Mouse (Mus musculus) frontal cortex, postnatal 36 days (tissue): ENCODE measurements at regions not wholly inside any gene's neighbourhood (a gene's known extent, or its start where the extent isn't known, plus 50 kb on each side); places are given as distances from the start of the nearest gene placed in this dataset.
A peak's percentile ranks its signal among the peaks of the same experiment; 100 is the strongest.
"Not testable (repeated sequence)": the region's sequence is repeated elsewhere in the genome, so short reads cannot be mapped to it uniquely, and the experiment has no call there.

Source experiments
- DNase-seq, 2 experiments: peaks; one replicate each; pipeline ENCODE4 v3.0.0; 2022; ENCODE audit warnings: low spot score in 2 of 2

DNA sequence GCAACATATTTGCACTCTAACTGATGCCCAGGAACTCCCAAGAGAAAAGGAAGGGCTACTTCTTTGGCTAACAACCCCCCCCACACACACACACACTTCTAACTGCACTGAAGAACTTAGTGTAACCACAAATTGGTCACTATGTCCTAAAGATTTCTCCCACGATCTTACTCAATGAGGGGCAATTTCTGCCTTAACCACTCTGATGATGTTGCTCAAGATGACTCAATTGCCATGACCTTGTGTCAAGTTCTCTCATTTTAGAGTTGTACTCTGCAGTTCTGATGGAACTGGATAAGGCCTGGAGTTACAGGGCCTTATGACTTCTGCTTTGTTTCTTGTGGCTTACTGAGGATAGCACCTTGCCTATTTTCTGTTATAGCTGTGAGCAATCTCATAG lies 81.7 kb downstream of the Sem1 start:
- no peak for DNase-seq

DNA sequence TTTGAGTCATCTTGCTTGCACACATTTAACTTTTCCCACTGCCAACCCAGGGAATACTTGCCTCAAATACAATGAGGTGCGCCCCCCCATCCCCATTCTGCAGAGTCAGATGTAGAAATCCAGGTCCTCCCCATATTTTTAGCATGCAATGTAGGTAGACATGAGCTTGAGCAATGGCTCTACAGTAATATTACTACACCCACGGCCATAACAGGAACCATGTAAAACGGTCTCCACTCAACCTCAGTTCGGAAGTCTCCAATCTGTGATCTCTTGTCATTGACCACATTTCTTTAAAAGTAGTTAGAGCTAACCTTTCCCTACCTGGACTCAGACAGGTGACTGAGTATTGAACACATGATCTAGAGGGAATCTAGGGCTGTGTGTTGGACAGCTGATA lies 82.1 kb downstream of the Sem1 start:
- no peak for DNase-seq

DNA sequence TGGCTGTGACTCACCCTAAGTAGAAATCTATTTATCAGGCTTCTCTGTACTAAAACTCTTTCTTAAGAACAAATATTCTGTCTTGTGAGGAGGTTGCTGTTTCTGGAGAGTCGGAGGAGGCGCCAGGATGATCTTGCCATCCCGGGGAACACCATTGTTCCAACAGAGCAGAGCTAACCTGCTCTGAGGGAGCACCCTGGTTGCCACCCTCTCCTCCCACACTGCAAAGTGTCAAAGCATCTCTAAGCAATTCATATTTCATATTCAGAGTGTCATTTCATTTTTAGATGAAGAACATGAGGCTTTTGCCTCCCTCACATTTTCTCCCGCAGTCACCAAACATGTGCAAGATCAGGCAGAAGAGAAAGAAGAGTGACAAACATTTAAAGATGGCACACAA lies 90.3 kb downstream of the Sem1 start:
- peak; percentile 49 to 64 for DNase-seq

DNA sequence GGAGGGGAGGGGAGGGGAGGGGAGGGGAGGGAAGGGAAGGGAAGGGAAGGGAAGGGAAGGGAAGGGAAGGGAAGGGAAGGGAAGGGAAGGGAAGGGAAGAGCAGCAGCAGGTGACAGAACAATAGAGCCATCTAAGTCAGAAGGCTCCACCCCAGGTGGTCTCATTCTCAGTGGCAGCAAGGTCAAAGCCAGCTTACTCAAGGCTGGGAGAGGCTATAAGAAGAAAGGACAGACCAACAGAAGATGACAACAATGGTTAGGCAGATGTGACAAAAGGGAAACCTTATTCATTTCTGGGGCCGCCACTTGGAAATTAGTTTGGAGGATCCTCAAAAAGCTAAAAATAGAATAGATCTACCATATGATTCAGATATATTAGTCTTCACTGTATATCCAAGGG lies 96.9 kb downstream of the Sem1 start:
- not testable (repeated sequence) for DNase-seq

DNA sequence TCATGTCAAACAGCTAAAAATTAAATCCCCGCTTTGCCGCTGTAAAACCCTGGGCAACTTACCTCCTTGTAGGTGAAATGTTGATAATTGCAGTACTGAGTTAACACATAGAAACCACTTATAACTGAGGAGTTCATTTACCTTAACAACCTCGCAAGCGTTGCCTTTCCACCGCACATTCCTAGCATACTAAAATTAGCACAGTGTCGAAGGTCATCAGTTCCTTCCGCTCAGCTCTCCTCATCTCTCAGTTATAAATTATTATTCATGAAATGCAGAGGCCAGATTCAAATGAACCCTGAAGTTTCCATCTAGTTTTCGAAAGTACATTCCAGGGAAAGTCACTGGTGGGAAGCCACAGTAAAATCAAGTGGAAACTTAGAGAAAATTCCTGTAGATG lies 108.1 kb downstream of the Sem1 start:
- no peak for DNase-seq

DNA sequence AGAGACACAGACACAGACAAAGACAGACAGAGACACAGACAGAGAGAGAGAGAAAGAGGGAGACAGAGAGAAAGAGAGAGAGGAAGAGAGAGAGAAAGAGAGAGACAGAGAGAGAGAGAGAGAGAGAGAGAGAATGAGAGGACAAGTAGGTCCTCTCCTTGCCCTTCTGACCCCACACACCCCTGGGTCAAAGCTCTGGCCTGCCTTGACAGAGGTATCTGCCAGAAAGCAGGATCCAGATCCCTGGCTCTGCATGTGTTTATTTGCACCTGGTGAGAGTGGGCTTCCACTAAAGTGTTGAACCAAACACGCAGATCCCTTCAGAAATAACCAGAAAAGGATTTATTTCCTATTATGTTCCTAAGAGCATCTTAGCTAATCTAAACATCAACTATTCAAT lies 110.9 kb downstream of the Sem1 start:
- no peak for DNase-seq

DNA sequence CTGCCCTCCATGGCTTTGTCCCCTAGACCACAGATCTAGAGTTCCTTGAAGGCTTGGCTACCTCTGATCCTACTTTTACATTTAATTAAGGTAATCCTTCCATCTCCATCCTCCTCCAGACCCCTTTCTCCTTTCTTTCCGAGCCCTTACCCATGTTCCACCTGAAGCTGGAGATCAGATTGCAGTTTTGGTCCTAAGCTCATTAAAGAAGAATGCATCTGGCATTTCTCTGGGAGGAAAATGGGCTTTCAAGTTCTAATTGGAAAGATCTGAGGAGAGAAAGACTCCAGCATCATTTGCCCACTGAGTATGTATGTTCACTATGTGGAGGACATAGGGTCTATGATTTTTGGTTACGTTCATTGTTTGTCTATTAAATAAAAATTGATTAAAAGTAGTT lies 112.2 kb downstream of the Sem1 start:
- no peak for DNase-seq

DNA sequence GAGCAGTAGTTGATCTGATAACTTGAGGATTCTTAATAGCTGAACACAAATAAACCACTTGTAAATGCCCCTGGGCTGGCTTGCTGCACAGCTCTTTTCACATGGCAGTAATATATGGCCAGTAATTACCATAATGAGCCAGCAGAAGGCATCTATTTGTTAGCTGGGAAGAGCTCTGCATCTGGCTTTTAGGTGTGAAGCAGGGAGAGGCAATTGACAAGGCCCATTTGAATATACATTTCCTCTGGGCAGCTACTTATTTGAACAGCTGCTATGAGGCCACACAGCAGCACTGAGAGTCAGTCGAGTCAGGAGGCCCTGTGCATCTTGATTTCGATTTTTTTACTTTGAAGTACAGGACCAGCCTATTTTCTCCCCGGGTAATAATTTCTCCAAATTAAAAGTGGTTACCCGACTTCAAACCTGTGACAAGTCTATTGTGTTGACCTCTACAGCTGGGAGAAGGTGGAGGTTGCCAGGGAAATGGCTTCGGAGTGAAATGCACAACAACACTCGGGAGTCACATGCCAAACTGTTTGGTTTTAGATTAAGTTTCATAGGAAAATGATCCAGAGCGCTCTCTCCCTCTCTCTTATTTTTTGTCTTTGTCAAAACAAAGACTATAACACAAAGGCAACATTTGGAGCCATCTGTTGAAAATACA lies 114.5 kb downstream of the Sem1 start:
- DNase-seq: no peak

DNA sequence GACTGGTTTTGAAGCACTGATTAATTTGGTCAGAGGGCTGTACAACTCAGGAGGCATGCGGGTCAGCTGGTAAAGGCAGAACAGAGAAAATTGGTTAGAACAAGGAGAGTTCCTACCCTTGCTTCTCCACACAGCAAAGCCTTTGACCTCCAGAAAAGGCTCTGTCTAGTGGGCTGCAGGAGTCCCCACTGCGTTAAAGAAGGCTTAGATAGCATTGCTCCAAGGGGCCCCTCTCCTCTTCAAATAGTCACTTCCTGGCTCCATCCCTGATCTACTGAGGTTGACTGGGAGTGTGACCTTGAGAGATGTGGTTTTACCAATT lies 118.6 kb downstream of the Sem1 start:
- no peak for DNase-seq

DNA sequence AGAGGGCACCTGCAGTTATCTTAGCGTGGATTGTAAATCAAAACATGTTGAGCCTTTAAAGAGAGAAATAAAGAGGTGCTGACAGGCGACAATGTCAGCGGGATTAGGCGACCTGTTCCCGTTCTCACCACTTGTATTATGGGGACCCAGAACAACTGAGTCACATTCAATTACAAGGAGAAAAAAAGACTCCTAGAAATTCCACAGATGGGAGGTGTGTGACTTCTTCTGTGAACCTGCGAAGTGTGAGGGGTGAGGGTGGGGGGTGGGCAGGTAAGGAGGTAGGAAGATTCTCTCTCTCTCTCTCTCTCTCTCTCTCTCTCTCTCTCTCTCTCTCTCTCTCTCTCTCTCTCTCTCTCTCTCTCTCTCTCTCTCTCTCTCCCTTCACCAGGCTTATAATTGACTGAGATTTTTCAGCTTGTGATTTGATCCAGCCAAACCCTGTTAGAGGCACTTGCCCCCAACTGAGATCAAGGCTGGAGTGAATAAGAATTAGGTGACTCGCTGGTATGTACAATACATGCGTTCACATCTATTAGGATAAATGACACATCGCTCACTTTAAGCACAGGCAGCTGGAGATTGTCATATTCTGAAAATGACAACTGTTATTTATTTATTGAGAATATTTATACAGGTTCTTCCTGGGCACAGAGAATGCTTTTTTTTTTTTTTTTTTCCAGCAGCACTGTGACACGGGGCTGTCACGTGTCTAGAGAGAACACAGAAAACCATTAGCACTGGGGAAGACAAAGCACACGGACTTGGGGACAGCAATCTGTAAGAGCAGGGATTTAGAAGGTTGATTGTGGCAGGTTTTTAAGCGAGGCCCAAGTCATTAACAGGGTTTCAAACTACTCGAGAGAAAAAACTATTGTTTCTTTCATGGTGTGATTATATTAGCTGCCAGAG lies 119.2 kb downstream of the Sem1 start:
- DNase-seq: no peak

DNA sequence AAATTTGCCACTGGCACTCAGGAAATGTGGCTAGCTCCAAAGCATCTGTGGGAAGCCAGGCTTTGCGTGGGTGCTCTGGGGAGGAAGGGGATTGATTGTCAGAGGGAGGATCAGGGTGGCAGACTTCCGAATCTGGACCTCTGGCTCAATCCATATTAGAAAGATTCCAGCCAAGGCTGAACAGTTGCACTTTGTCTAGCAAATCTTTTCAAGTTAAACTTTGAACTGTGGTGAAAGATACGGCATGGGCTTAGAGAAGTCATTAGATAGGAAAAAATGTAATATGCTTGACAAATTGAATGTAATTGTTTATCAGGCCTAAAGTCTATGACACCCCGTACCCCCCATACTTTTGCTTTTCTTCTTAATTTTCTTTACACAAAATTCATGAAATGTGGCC lies 120.7 kb downstream of the Sem1 start:
- DNase-seq: no peak

DNA sequence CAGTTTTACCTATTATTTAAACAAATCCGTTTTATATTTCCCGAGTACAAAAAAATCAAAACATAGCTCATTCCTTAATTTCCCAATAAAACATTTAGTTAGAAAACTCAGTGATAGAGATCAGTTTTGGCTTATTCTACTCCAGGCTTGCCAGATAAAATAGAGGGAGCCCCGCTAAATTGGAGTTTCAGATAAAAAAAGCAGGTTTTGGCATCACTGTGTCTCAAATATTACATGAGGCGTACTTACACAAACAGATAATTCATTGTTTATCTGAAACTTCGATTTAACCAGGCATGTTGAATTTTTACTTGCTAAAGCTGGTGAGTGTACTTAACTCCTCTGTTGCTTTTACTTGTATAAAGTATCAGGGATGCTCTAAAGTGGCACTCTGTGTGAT lies 121.5 kb downstream of the Sem1 start:
- DNase-seq: no peak

DNA sequence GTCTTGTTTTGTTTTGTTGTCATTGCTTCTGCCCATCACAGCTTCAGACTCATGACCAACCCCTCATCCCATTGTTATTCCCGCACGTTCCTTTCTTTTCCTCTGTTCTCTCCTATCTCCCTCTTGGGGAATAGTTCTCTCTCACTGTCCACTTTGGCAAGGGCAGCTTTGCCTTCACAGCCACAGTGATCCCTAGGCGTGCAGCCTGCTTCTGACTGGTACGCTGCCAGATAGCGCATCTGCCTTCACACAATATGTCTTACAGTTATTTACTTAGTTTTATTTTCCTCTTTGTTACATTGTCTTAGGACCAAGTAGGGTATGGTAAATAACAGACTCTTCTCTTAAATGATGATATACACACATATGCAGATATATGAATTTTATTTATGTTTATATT lies 122.9 kb downstream of the Sem1 start:
- DNase-seq: no peak

DNA sequence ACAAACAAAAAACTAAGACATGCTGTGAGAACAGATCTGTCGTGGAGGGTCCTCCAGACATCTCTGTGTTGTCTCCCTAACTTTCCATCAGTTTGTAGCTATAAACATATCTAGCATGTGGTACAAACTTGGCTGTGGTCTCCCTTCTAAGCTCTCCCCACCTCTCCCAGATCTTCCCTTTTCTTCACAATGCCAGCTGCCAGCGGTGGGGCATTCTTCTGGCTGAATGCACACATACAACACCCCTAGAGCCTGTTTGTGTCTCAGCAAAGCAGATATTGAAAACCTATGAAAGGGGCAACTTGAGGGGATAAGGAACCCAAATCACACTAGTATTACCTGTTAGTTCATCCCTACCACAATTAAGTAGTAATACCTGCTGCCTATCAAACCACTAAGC lies 124.1 kb downstream of the Sem1 start:
- no peak for DNase-seq

DNA sequence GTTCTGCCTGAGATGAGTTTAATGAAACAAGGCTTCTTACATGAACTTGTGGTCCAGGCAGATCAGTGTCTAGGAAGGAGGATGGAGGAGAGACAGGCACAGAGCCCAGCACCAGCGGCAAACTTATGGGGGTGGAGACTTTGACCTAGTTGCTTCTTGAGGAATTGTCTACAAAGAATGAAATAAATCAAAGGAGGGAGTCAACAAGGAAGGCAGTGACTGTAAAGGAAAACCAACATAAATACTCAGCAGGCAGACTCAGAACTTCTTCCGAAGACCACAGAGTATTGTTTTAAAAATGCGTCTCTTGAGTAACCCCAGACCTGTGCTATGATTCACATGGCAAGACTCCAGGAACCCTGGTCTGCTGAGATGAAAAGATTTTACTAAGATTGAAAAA lies 143.6 kb downstream of the Sem1 start:
- DNase-seq: no peak

DNA sequence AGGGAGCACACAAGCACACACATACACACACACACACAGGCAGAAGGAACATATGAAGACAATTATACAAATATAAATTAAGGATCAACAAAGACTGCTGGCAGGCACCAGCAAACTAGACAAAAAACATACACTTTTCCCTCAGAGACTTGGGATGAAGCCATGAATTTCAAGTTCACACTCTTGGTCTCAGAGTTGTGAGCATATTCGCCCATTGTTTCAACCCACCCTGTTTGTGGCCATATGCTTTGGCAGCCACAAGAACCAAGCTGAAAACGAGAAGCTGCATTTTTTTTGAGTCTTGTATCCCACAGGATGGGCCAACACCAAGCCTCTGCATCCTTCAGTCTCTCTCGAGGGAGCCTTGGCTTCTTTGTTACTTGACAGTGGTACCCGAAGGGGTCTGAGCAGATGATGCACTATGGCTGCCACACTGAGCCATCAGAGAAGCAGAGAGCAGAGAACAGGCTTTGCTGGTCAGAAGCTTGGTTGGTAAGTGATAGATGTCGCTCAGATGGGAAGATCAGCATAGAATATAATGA lies 144.1 kb downstream of the Sem1 start:
- no peak for DNase-seq

DNA sequence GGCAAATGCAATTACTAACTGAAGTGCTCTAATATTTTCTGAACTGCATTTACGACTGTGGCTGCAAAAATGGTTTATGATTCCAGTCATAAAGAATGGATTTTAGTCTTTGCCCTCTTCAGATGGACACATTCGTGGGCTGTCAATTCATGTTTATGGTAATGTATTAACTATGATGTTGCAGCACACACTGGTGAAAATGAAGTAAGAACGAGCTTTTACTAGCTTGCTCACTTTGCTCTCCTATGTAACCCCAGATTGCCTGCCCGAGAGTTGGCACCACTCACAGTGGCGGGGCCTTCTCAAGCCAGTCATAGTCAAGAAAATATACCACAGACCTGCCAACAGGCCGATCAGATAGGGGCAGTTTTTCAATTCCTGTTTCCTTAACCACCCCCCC lies 145.3 kb downstream of the Sem1 start:
- DNase-seq: no peak

DNA sequence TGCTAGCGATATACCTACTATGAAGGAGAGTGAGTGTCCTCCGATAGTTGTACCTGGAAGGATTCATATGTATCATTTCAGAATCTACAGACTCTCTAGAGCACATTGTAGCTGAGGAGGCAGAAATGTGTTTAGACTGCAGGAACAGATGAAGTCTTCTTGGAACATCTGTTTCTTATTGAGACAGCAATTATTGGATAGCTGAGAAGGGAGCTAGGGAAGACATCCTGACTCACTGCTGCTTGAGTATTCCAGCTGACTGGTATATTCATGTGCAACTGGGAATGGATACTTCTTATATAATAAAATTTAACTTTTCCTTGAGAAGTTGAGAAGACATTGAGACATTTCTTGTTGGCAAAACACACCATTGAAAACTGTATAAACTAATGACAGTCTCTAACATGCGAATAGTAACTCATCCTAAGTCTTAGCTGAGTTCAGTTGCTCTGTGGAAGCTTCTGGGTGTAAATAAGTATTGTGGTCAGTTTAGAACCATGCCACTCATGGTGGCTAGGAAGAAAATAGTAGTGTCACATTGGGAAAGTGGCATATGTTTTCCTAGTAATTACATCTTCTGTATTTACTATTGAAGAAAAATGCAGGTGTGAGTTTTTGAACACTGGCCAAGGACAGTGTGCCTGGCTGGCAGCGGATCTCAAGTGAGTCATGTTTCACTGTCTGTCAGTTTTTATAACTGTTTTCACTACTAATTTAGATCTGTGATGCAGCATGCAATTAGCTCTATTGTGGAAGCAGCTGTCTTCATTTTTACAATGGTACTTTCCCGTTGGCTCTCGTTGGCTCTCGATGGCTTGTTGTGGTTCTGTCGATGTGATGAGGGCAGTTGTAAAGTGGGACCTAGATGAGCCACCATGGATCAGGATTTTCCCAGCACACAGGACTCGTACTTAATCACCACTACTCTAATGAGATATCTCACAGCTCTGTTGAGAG lies 163.5 kb downstream of the Sem1 start:
- peak; percentile 2 to 11 for DNase-seq

DNA sequence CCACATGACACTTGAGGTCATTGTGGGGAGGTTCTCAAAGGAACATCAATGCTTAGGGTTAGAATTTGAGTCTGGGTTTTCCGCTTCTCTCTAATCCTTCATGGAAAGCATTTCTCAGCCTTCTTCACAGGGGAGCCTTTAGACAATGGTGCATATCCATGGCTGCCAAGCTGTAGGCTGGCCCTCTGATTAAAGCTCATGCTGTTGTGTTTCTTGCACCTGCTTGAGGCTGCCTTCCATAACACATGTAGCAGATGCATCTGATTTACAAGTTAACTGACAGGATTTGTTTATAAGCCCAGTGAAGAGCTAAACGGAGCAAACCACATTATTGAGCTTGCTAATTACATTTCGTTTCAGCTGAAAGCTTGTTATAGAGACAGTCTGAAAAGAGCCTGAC lies 180.5 kb downstream of the Sem1 start:
- DNase-seq: no peak

DNA sequence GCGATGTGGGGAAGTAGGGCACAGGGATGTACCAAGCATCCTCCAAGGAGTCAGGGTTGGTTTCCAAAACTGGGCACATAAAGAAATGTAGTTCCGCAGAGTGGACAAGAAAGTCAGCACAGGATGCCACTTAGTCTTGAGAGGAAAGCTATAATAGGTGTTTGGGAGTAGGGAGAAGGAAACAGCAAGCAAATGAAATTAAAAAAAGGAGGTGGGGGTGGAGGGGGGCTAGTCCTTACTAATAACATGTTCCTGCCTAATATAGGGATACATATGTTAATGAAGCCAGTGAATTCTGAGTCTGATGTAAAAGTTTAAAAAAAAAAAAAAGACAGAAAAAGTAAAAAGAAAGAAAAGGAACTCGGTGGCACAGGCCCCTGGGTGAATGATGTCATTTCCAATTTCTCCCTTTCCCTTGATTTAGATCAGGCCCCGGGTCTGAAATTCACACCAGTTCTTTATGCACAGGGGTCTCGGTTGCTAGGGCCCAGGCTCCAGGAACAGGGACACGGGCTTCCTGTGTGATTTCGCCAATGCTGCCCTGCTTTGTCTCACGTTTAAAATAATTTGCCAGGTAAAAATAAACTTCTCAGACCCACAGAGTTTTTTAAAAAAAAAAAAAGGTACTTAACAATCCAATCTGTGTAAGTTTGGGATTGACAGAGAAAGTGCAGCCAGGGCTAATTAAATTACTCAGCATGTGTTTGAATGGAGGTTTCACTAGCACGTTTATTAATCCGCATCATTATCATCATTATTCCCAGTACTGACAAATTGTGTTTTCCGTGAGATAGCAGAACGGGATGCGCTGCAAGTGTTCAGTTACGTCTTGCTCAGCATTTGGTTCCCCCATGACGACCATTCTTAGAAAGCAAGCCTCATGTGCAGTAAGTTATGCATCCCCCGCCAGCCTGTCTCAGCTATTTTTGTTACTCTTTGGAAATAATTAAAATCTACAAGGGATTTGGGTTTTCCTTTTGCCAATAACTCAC lies 172.8 kb upstream of the Slc25a13 start:
- no peak for DNase-seq
